In genomic region chr3:36480486-36480885, GRCm38 (mm10) we compare ENCODE assay signal across 20 mouse cellular contexts. TPM values are rescaled to one million over a fixed set of nuclear protein-coding genes. Genes with fewer than 3 reads are reported as not detected.
DNase-seq lines count a peak whose midpoint lies in the region; ATAC-seq and TF ChIP-seq lines count a peak whose summit lies in the region.
"Had no signal": no experiment of that assay in that cellular context is flagged by ENCODE, and none has a peak within 500 bp of the region (broad histone marks: within the 10 kb centered on the region; RNA-seq: fewer than 3 reads in every experiment).

No protein-coding gene starts in this region.

- no peaks in the 10 kb centered on the region for H3K36me3 ChIP-seq in forebrain, embryonic 10.5 days (replicated peaks)
- H3K36me3 ChIP-seq in forebrain, embryonic 14.5 days (ENCODE audit: control insufficient read depth, insufficient read depth, low read length), result no peaks in the 10 kb centered on the region
- no peaks in the 10 kb centered on the region for H3K36me3 ChIP-seq in heart, embryonic 15.5 days
- no peaks in the 10 kb centered on the region for H3K36me3 ChIP-seq in lung, postnatal 0 days (ENCODE audit: insufficient read depth, low read length)
- H3K36me3 ChIP-seq: embryonic facial prominence, embryonic 12.5 days; hindbrain, embryonic 10.5 days; neural tube, embryonic 13.5 days had no signal

- DNase-seq in forebrain, embryonic 10.5 days (ENCODE audit: extremely low spot score, low spot score), result no peak
- DNase-seq in forebrain, embryonic 14.5 days (ENCODE audit: low spot score), result no peak
- no peak for DNase-seq in heart, postnatal 4 days
- DNase-seq in lung, postnatal 0 days (ENCODE audit: low spot score), result peak; percentile 63
- DNase-seq in lung, postnatal 10 days, result no peak
- no peak for DNase-seq in cerebellum, postnatal 36 days
- DNase-seq: cerebellum, adult 18-20 months; lung, postnatal 14 days; spleen, adult 18-20 months; thymus, adult 18-20 months had no signal

- no peaks in the 10 kb centered on the region for H3K9me3 ChIP-seq in forebrain, embryonic 10.5 days
- H3K9me3 ChIP-seq in forebrain, embryonic 14.5 days (replicated peaks; ENCODE audit: control insufficient read depth, low read length), result no peaks in the 10 kb centered on the region
- H3K9me3 ChIP-seq in heart, embryonic 15.5 days (replicated peaks), result no peaks in the 10 kb centered on the region
- no peaks in the 10 kb centered on the region for H3K9me3 ChIP-seq in lung, postnatal 0 days (ENCODE audit: low read length)
- H3K9me3 ChIP-seq: embryonic facial prominence, embryonic 12.5 days; hindbrain, embryonic 10.5 days; neural tube, embryonic 13.5 days had no signal

- no peak for TF ChIP-seq CTCF in lung, postnatal 0 days (IDR thresholded peaks at IDR 0.05)

- peaks cover 68% of the 10 kb centered on the region for H3K4me1 ChIP-seq in forebrain, embryonic 10.5 days
- peaks cover 3% of the 10 kb centered on the region; the same call in 1 of the 2 replicates for H3K4me1 ChIP-seq in forebrain, embryonic 14.5 days (ENCODE audit: control insufficient read depth, insufficient read depth, low read length)
- H3K4me1 ChIP-seq in heart, embryonic 15.5 days (replicated peaks), result peaks cover 34% of the 10 kb centered on the region
- H3K4me1 ChIP-seq in lung, postnatal 0 days (ENCODE audit: insufficient read depth, low read depth, low read length), result peaks cover 12% of the 10 kb centered on the region; the same call in 1 of the 2 replicates

- no peak overlapping the region for H3K9ac ChIP-seq in forebrain, embryonic 14.5 days (ENCODE audit: low read length)
- H3K9ac ChIP-seq in heart, embryonic 15.5 days, result no peak overlapping the region
- no peak overlapping the region for H3K9ac ChIP-seq in lung, postnatal 0 days (replicated peaks; ENCODE audit: low read depth)
- H3K9ac ChIP-seq: embryonic facial prominence, embryonic 12.5 days; neural tube, embryonic 13.5 days had no signal

- H3K4me2 ChIP-seq in forebrain, embryonic 14.5 days (ENCODE audit: low read length), result no peak overlapping the region
- H3K4me2 ChIP-seq in heart, embryonic 15.5 days, result no peak overlapping the region
- H3K4me2 ChIP-seq in lung, postnatal 0 days (replicated peaks; ENCODE audit: low read depth, low read length), result no peak overlapping the region
- H3K4me2 ChIP-seq: embryonic facial prominence, embryonic 12.5 days; liver, embryonic 11.5 days; midbrain, embryonic 11.5 days; neural tube, embryonic 13.5 days had no signal

- no peak overlapping the region for H3K4me3 ChIP-seq in forebrain, embryonic 10.5 days
- no peak overlapping the region for H3K4me3 ChIP-seq in forebrain, embryonic 14.5 days (ENCODE audit: low read depth, low read length)
- no peak overlapping the region for H3K4me3 ChIP-seq in heart, embryonic 15.5 days
- H3K4me3 ChIP-seq in lung, postnatal 0 days (ENCODE audit: low read depth, low read length), result no peak overlapping the region
- H3K4me3 ChIP-seq: embryonic facial prominence, embryonic 12.5 days; hindbrain, embryonic 10.5 days; neural tube, embryonic 13.5 days had no signal

- no peak for ATAC-seq in forebrain, embryonic 14.5 days
- ATAC-seq in heart, embryonic 15.5 days (replicated peaks; ENCODE audit: insufficient number of reproducible peaks, insufficient read depth, low FRiP score, low read depth), result no peak
- no peak for ATAC-seq in lung, postnatal 0 days

- peaks cover 12% of the 10 kb centered on the region; the same call in 1 of the 2 replicates for H3K27me3 ChIP-seq in forebrain, embryonic 10.5 days (ENCODE audit: poor library complexity, severe bottlenecking)
- no peaks in the 10 kb centered on the region for H3K27me3 ChIP-seq in forebrain, embryonic 14.5 days (replicated peaks; ENCODE audit: control insufficient read depth, insufficient read depth, low read length)
- H3K27me3 ChIP-seq in heart, embryonic 15.5 days, result no peaks in the 10 kb centered on the region
- H3K27me3 ChIP-seq in lung, postnatal 0 days (replicated peaks; ENCODE audit: insufficient read depth, low read length), result no peaks in the 10 kb centered on the region
- H3K27me3 ChIP-seq: embryonic facial prominence, embryonic 12.5 days; neural tube, embryonic 13.5 days had no signal

- 67% methylated on average over 2 of the region's 2 CpGs for WGBS in forebrain, embryonic 10.5 days
- 68% methylated on average over 2 of the region's 2 CpGs for WGBS in forebrain, embryonic 14.5 days
- 57% methylated on average over 2 of the region's 2 CpGs for WGBS in heart, embryonic 15.5 days
- 47% methylated on average over 2 of the region's 2 CpGs for WGBS in lung, postnatal 0 days

- H3K27ac ChIP-seq in forebrain, embryonic 10.5 days, result peak overlapping the region; percentile 89
- no peak overlapping the region for H3K27ac ChIP-seq in forebrain, embryonic 14.5 days (ENCODE audit: low read depth, low read length)
- peak overlapping the region; percentile 96 for H3K27ac ChIP-seq in heart, embryonic 15.5 days
- H3K27ac ChIP-seq in lung, postnatal 0 days (ENCODE audit: low read length), result 0 out of 2 replicates have a peak overlapping the region, but pooled peaks have one; percentile 9
- H3K27ac ChIP-seq: embryonic facial prominence, embryonic 12.5 days; neural tube, embryonic 13.5 days had no signal

- no peak for TF ChIP-seq EP300 in lung, postnatal 0 days (IDR thresholded peaks at IDR 0.05)

RNA-seq across cellular contexts. Expression of gene 1810062G17Rik, which starts 4.7 kb away (rescaled TPM):
- 0.81 and 1.2 TPM in 2 replicates for polyA plus RNA-seq in forebrain, embryonic 10.5 days (2016; fragmentation: Nextera tagmentation; extraction: Ambion mirVana)
- polyA plus RNA-seq in forebrain, embryonic 14.5 days (2014; fragmentation: Nextera tagmentation; extraction: Ambion mirVana), result 0.25 TPM in 1 of 2 replicates, not detected in the other
- 0.92 and 1.6 TPM in 2 replicates for polyA plus RNA-seq in heart, embryonic 15.5 days (2015; fragmentation: Nextera tagmentation; extraction: Ambion mirVana)
- under 1 TPM; 0.50 to 0.91 TPM for total RNA-seq in heart, postnatal 4 days (2021)
- polyA plus RNA-seq in lung, postnatal 0 days (2015; fragmentation: Nextera tagmentation; extraction: Ambion mirVana), result 6.9 and 8.0 TPM in 2 replicates
- total RNA-seq: common myeloid progenitor, adult 5-6 weeks; left cerebral cortex, postnatal 36 days had no signal

RNA-seq across cellular contexts. Expression of gene Anxa5, which starts 4.8 kb away (rescaled TPM):
- polyA plus RNA-seq in forebrain, embryonic 10.5 days (2016; fragmentation: Nextera tagmentation; extraction: Ambion mirVana), result 106 and 114 TPM in 2 replicates
- polyA plus RNA-seq in forebrain, embryonic 14.5 days (2014; fragmentation: Nextera tagmentation; extraction: Ambion mirVana), result 62.7 and 65.8 TPM in 2 replicates
- polyA plus RNA-seq in heart, embryonic 15.5 days (2015; fragmentation: Nextera tagmentation; extraction: Ambion mirVana), result 359 and 472 TPM in 2 replicates
- total RNA-seq in heart, postnatal 4 days (2021), result 100 to 1,000 TPM; 250 to 254 TPM
- polyA plus RNA-seq in lung, postnatal 0 days (2015; fragmentation: Nextera tagmentation; extraction: Ambion mirVana), result 449 and 491 TPM in 2 replicates

RNA-seq across cellular contexts. Expression of gene Gm11549, which starts 41.1 kb away (rescaled TPM):
- polyA plus RNA-seq in forebrain, embryonic 10.5 days (2016; fragmentation: Nextera tagmentation; extraction: Ambion mirVana), result 0.25 and 0.36 TPM in 2 replicates
- polyA plus RNA-seq in forebrain, embryonic 14.5 days (2014; fragmentation: Nextera tagmentation; extraction: Ambion mirVana), result 0.10 and 0.37 TPM in 2 replicates
- polyA plus RNA-seq in heart, embryonic 15.5 days (2015; fragmentation: Nextera tagmentation; extraction: Ambion mirVana), result 0.46 and 0.60 TPM in 2 replicates
- total RNA-seq in heart, postnatal 4 days (2021), result under 1 TPM; 0.09 to 0.12 TPM
- not detected in 2 replicates for polyA plus RNA-seq in lung, postnatal 0 days (2015; fragmentation: Nextera tagmentation; extraction: Ambion mirVana)
- total RNA-seq: common myeloid progenitor, adult 5-6 weeks; ES-E14 had no signal
- polyA plus RNA-seq: kidney, embryonic 14.5 days; liver, embryonic 11.5 days had no signal
